Mouse (Mus musculus) hindbrain, embryonic 16.5 days (tissue): ENCODE results near the gene Styxl1. TPM values are rescaled to one million over a fixed set of nuclear protein-coding genes. Genes with fewer than 3 reads are reported as not detected.
A peak's percentile ranks its signal among the peaks of the same experiment; 100 is the strongest.

Experiments used
- ATAC-seq: fragments of 200-750 bp; cut with Nextera tagmentation; 2 replicates; pipeline ENCODE4 v1.8.0; 2017; ENCODE audit warnings: moderate TSS enrichment, moderate library complexity
- H3K27ac ChIP-seq: fragments of 300-500 bp; sonication (generic); 2 replicates; pipeline ENCODE4 v1.5.1; 2014; ENCODE audit warnings: low read depth, mild to moderate bottlenecking, control low read depth, low read length, moderate library complexity
- H3K27me3 ChIP-seq: fragments of 300-500 bp; sonication (generic); replicated peaks from 2 replicates; pipeline ENCODE4 v1.6.1; 2014; ENCODE audit warnings: low read length; ENCODE audit not compliant: control insufficient read depth, insufficient read depth
- H3K36me3 ChIP-seq: fragments of 300-500 bp; sonication (generic); 2 replicates; pipeline ENCODE4 v1.6.1; 2014; ENCODE audit warnings: mild to moderate bottlenecking, low read length, moderate library complexity, mixed read lengths; ENCODE audit not compliant: control insufficient read depth, insufficient read depth
- H3K4me1 ChIP-seq: fragments of 300-500 bp; sonication (generic); 2 replicates; pipeline ENCODE4 v1.6.1; 2014; ENCODE audit warnings: low read depth, low read length; ENCODE audit not compliant: control insufficient read depth, insufficient read depth
- H3K4me2 ChIP-seq: fragments of 300-500 bp; sonication (generic); 2 replicates; pipeline ENCODE4 v1.6.1; 2014; ENCODE audit warnings: mild to moderate bottlenecking, low read length, control low read depth, moderate library complexity
- H3K4me3 ChIP-seq: fragments of 300-500 bp; sonication (generic); 2 replicates; pipeline ENCODE4 v1.5.1; 2014; ENCODE audit warnings: mild to moderate bottlenecking, low read length, control low read depth, moderate library complexity
- H3K9ac ChIP-seq: fragments of 300-500 bp; sonication (generic); 2 replicates; pipeline ENCODE4 v1.6.1; 2014; ENCODE audit warnings: low read depth, mild to moderate bottlenecking, control low read depth, low read length, moderate library complexity
- H3K9me3 ChIP-seq: fragments of 300-500 bp; sonication (generic); 2 replicates; pipeline ENCODE4 v1.6.1; 2014; ENCODE audit warnings: mild to moderate bottlenecking, low read length, moderate library complexity; ENCODE audit not compliant: control insufficient read depth
- WGBS: fragments of 180-500 bp; shearing (Covaris S2); extraction: QIAGEN DNeasy Blood & Tissue Kit; methylation state at CpG from one replicate; pipeline ENCODE4 v1.1.7; 2014; 5-methylcytosine and 5-hydroxymethylcytosine counted together
- polyA plus RNA-seq: library from polyadenylated mRNA; unstranded; fragments of >200 nt; fragmentation: Nextera tagmentation; extraction: Ambion mirVana; gene quantifications from 2 replicates; pipeline ENCODE4 v1.2.1, GENCODE M21; 2015

Gene Styxl1
- 0.48 and 0.51 TPM in 2 replicates for polyA plus RNA-seq

- peak within 1 kb of the TSS; percentile 76 for H3K4me3 ChIP-seq
- peak within 1 kb of the TSS; percentile 93 for H3K27ac ChIP-seq
- under 1% methylated on average over 43 of the region's 45 CpGs for WGBS
- no peaks in the 10 kb centered on the region for H3K27me3 ChIP-seq
- peaks cover 18% of the 10 kb centered on the region for H3K4me1 ChIP-seq
- peaks cover 6% of the 10 kb centered on the region; the same call in 1 of the 2 replicates for H3K36me3 ChIP-seq
- peak within 1 kb of the TSS; percentile 91 for H3K4me2 ChIP-seq
- H3K9me3 ChIP-seq = no peaks in the 10 kb centered on the region
- ATAC-seq = no peak; the same call in 1 of the 2 replicates
- H3K9ac ChIP-seq = peak within 1 kb of the TSS; percentile 90
These were observed at the start of gene Styxl1 for GRCm38 (mm10) chr5:135777796-135778470. Styxl1 (minus strand) TSS chr5:135778385.

- no peaks in the 10 kb centered on the region for H3K36me3 ChIP-seq
- H3K4me3 ChIP-seq = no peak overlapping the region
- H3K27me3 ChIP-seq = no peaks in the 10 kb centered on the region
- H3K4me1 ChIP-seq = peaks cover 22% of the 10 kb centered on the region
- WGBS = 34% methylated on average over 6 of the region's 6 CpGs
- ATAC-seq = no peak
- no peak overlapping the region for H3K4me2 ChIP-seq
- H3K9ac ChIP-seq = 0 out of 2 replicates have a peak overlapping the region, but pooled peaks have one; percentile 25
- peak overlapping the region; percentile 52; the same call in 1 of the 2 replicates for H3K27ac ChIP-seq
- H3K9me3 ChIP-seq = no peaks in the 10 kb centered on the region
These were observed 48.0 kb upstream of the Styxl1 start for GRCm38 (mm10) chr5:135826225-135826624.

GRCm38 (mm10) chr5:135824517-135824916, 46.3 kb upstream of the Styxl1 start:
- no peak for ATAC-seq
- Histone ChIP-seq H3K36me3 (no peaks in the 10 kb centered on the region), H3K27me3 (no peaks in the 10 kb centered on the region), H3K27ac (no peak overlapping the region), H3K9me3 (no peaks in the 10 kb centered on the region), H3K4me2 (no peak overlapping the region), H3K4me1 (peaks cover 22% of the 10 kb centered on the region), H3K4me3 (no peak overlapping the region), H3K9ac (no peak overlapping the region)
- WGBS = 37% methylated on average over 3 of the region's 3 CpGs

- Histone ChIP-seq H3K9me3 (no peaks in the 10 kb centered on the region), H3K9ac (peak overlapping the region; percentile 51; the same call in 1 of the 2 replicates), H3K4me1 (peaks cover 22% of the 10 kb centered on the region), H3K27me3 (no peaks in the 10 kb centered on the region), H3K4me3 (no peak overlapping the region), H3K36me3 (no peaks in the 10 kb centered on the region), H3K27ac (peak overlapping the region; percentile 84), H3K4me2 (peak overlapping the region; percentile 31)
- ATAC-seq = peak; percentile 63
- WGBS = 17% methylated on average over 7 of the region's 7 CpGs
These were observed 44.2 kb upstream of the Styxl1 start for GRCm38 (mm10) chr5:135822316-135822944.

GRCm38 (mm10) chr5:135818491-135818890, 40.3 kb upstream of the Styxl1 start:
- Histone ChIP-seq H3K4me2 (no peak overlapping the region), H3K4me1 (peaks cover 17% of the 10 kb centered on the region), H3K9me3 (no peaks in the 10 kb centered on the region), H3K27me3 (no peaks in the 10 kb centered on the region), H3K27ac (no peak overlapping the region), H3K36me3 (peaks cover 4% of the 10 kb centered on the region; the same call in 1 of the 2 replicates), H3K4me3 (no peak overlapping the region), H3K9ac (no peak overlapping the region)
- 55% methylated on average over 7 of the region's 7 CpGs for WGBS
- ATAC-seq = no peak

- peak; percentile 45; the same call in 1 of the 2 replicates for ATAC-seq
- Histone ChIP-seq H3K9me3 (no peaks in the 10 kb centered on the region), H3K4me1 (peaks cover 8% of the 10 kb centered on the region), H3K36me3 (peaks cover 4% of the 10 kb centered on the region; the same call in 1 of the 2 replicates), H3K27me3 (no peaks in the 10 kb centered on the region), H3K9ac (no peak overlapping the region), H3K4me2 (no peak overlapping the region), H3K4me3 (no peak overlapping the region), H3K27ac (no peak overlapping the region)
- WGBS = 35% methylated on average over 5 of the region's 5 CpGs
These were observed 34.8 kb upstream of the Styxl1 start for GRCm38 (mm10) chr5:135812991-135813390.

- Histone ChIP-seq H3K4me3 (peak overlapping the region; percentile 52), H3K27me3 (no peaks in the 10 kb centered on the region), H3K9ac (peak overlapping the region; percentile 82), H3K36me3 (no peaks in the 10 kb centered on the region), H3K9me3 (no peaks in the 10 kb centered on the region), H3K27ac (no peak overlapping the region; the same call in 1 of the 2 replicates), H3K4me2 (peak overlapping the region; percentile 71), H3K4me1 (peaks cover 14% of the 10 kb centered on the region)
- 34% methylated on average over 3 of the region's 3 CpGs for WGBS
- ATAC-seq = peak; percentile 41; the same call in 1 of the 2 replicates
These were observed 29.1 kb upstream of the Styxl1 start for GRCm38 (mm10) chr5:135807263-135807637.

- WGBS = 4% methylated on average over 29 of the region's 29 CpGs
- peaks cover 14% of the 10 kb centered on the region for H3K4me1 ChIP-seq
- ATAC-seq = peak; percentile 67
These were observed 28.5 kb upstream of the Styxl1 start, which contains the start of gene Srrm3 for GRCm38 (mm10) chr5:135806555-135807262. Srrm3 (plus strand) TSS chr5:135806890.

GRCm38 (mm10) chr5:135804735-135805134, 26.6 kb upstream of the Styxl1 start:
- no peak for ATAC-seq
- H3K36me3 ChIP-seq = no peaks in the 10 kb centered on the region
- peaks cover 26% of the 10 kb centered on the region for H3K4me1 ChIP-seq
- H3K9ac ChIP-seq = no peak overlapping the region
- WGBS = 51% methylated on average over 2 of the region's 2 CpGs
- no peaks in the 10 kb centered on the region for H3K27me3 ChIP-seq
- H3K9me3 ChIP-seq = no peaks in the 10 kb centered on the region
- H3K4me3 ChIP-seq = no peak overlapping the region
- H3K27ac ChIP-seq = no peak overlapping the region
- no peak overlapping the region for H3K4me2 ChIP-seq

More at GRCm38 (mm10) chr5:135806555-135807262, 28.5 kb upstream of the Styxl1 start, which contains the start of gene Srrm3:
- H3K4me3 ChIP-seq = peak within 1 kb of the TSS; percentile 52
- H3K27ac ChIP-seq = peak within 1 kb of the TSS; percentile 63
- H3K9me3 ChIP-seq = no peaks in the 10 kb centered on the region
- H3K9ac ChIP-seq = peak within 1 kb of the TSS; percentile 82
- H3K27me3 ChIP-seq = no peaks in the 10 kb centered on the region
- peak within 1 kb of the TSS; percentile 71 for H3K4me2 ChIP-seq
- H3K36me3 ChIP-seq = no peaks in the 10 kb centered on the region
